Mouse (Mus musculus): Measurements from ENCODE around the gene Pld1. TPM values are rescaled to one million over a fixed set of nuclear protein-coding genes. Genes with fewer than 3 reads are reported as not detected.

Gene Pld1
- polyA plus RNA-seq, 1 experiment from 2014 or later: 2.0 TPM

DNA sequence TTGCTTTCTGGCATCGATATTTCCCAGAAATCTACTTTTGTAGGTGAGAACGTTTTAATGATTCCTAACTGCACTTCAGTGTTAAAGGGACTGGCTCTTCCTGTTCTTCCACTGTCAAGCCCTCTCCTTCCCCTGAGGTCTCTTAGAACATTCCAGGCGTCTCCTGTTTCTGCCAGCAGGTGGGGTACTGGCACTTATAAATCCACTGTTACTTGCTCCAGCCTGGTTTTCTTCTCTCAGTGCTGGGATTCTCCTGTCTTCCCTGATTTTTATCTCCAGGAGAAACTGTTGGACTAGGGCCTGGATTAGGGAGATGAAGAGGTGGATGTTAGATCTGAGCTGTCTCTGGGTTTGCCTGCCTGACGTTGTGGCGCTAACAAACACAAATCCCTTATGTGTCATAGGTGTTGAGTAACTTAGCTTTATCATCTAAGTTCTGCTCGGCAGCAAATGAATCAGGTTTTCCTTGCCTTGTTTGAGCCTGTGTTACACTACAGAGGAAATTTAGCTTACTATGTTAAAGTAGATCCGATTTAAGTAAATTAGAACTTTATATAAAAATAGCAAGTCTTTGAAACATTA is 44.0 kb downstream of the Pld1 start:
- H3K36me3 ChIP-seq (ENCODE audit: control insufficient read depth, insufficient read depth, low read length): no peaks in the 10 kb centered on the region
- DNase-seq (ENCODE audit: low spot score): peak; percentile 83

GRCm38 (mm10) chr3:27983274-27983673 is 44.8 kb downstream of the Pld1 start:
- no peak for DNase-seq (ENCODE audit: low spot score)
- no peak overlapping the region for H3K9ac ChIP-seq (ENCODE audit: low read length)
- no peaks in the 10 kb centered on the region for H3K27me3 ChIP-seq (replicated peaks; ENCODE audit: control insufficient read depth, insufficient read depth, low read length)
- peaks cover 8% of the 10 kb centered on the region for H3K4me1 ChIP-seq (ENCODE audit: control insufficient read depth, insufficient read depth, low read length)
- no peaks in the 10 kb centered on the region for H3K36me3 ChIP-seq (ENCODE audit: control insufficient read depth, insufficient read depth, low read length)
- no peaks in the 10 kb centered on the region for H3K9me3 ChIP-seq (replicated peaks; ENCODE audit: control insufficient read depth, low read length)
- no peak for ATAC-seq
- H3K4me3 ChIP-seq (ENCODE audit: low read depth, low read length): no peak overlapping the region
- H3K27ac ChIP-seq (ENCODE audit: low read depth, low read length): peak overlapping the region; percentile 44; the same call in 1 of the 2 replicates
- WGBS: 73% methylated on average over 2 of the region's 2 CpGs
- H3K4me2 ChIP-seq (ENCODE audit: low read length): no peak overlapping the region; the same call in 1 of the 2 replicates

More for the DNA sequence above, 44.0 kb downstream of the Pld1 start:
- Histone ChIP-seq H3K9me3 (replicated peaks; ENCODE audit: control insufficient read depth, low read length) (no peaks in the 10 kb centered on the region), H3K4me3 (ENCODE audit: low read depth, low read length) (no peak overlapping the region), H3K27ac (ENCODE audit: low read depth, low read length) (no peak overlapping the region), H3K9ac (ENCODE audit: low read length) (no peak overlapping the region), H3K27me3 (replicated peaks; ENCODE audit: control insufficient read depth, insufficient read depth, low read length) (no peaks in the 10 kb centered on the region), H3K4me2 (ENCODE audit: low read length) (no peak overlapping the region), H3K4me1 (ENCODE audit: control insufficient read depth, insufficient read depth, low read length) (peaks cover 4% of the 10 kb centered on the region)
- 45% methylated on average over 7 of the region's 7 CpGs for WGBS
- ATAC-seq: peak; percentile 65

- Histone ChIP-seq H3K9ac (ENCODE audit: low read length) (peak overlapping the region; percentile 0; the same call in 1 of the 2 replicates), H3K36me3 (ENCODE audit: control insufficient read depth, insufficient read depth, low read length) (no peaks in the 10 kb centered on the region), H3K4me1 (ENCODE audit: control insufficient read depth, insufficient read depth, low read length) (peaks cover 8% of the 10 kb centered on the region), H3K9me3 (replicated peaks; ENCODE audit: control insufficient read depth, low read length) (no peaks in the 10 kb centered on the region), H3K4me3 (ENCODE audit: low read depth, low read length) (peak overlapping the region; percentile 15), H3K27me3 (replicated peaks; ENCODE audit: control insufficient read depth, insufficient read depth, low read length) (no peaks in the 10 kb centered on the region), H3K27ac (ENCODE audit: low read depth, low read length) (peak overlapping the region; percentile 48; the same call in 1 of the 2 replicates), H3K4me2 (ENCODE audit: low read length) (peak overlapping the region; percentile 45)
- DNase-seq (ENCODE audit: low spot score) (peak; percentile 96), ATAC-seq (peak; percentile 96)
- 5% methylated on average over 14 of the region's 14 CpGs for WGBS
Observed at GRCm38 (mm10) chr3:27983935-27984577, 45.6 kb downstream of the Pld1 start.

DNA sequence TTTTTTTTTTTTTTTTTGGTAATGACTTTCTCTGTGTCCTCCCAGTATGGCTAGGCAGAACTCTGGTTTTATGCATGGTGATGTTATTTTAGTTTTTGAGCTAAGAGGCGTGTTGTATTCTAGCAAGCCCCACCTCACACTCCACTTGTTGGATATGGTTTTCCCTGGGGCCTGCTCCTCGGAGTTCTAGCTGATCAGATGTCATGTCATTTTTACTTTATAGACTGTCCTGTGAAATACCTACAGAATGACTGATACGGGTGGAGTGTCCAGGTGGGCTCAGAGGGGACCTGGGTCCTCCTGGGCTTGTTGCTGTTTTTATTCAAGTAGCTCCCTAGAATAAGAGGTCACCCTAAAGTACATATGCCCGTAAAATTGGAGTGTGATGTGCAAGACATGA is 46.1 kb downstream of the Pld1 start:
- DNase-seq (ENCODE audit: low spot score): no peak
- peak overlapping the region; percentile 48; the same call in 1 of the 2 replicates for H3K27ac ChIP-seq (ENCODE audit: low read depth, low read length)

GRCm38 (mm10) chr3:27985344-27985743 is 46.8 kb downstream of the Pld1 start:
- ATAC-seq (no peak), DNase-seq (ENCODE audit: low spot score) (no peak)
- Histone ChIP-seq H3K36me3 (ENCODE audit: control insufficient read depth, insufficient read depth, low read length) (no peaks in the 10 kb centered on the region), H3K4me1 (ENCODE audit: control insufficient read depth, insufficient read depth, low read length) (peaks cover 8% of the 10 kb centered on the region), H3K9me3 (replicated peaks; ENCODE audit: control insufficient read depth, low read length) (no peaks in the 10 kb centered on the region), H3K4me3 (ENCODE audit: low read depth, low read length) (no peak overlapping the region), H3K27ac (ENCODE audit: low read depth, low read length) (no peak overlapping the region), H3K4me2 (ENCODE audit: low read length) (peak overlapping the region; percentile 45; the same call in 1 of the 2 replicates), H3K27me3 (replicated peaks; ENCODE audit: control insufficient read depth, insufficient read depth, low read length) (no peaks in the 10 kb centered on the region), H3K9ac (ENCODE audit: low read length) (no peak overlapping the region)
- 97% methylated on average over 5 of the region's 5 CpGs for WGBS

More for the DNA sequence above, 46.1 kb downstream of the Pld1 start:
- H3K27me3 ChIP-seq (replicated peaks; ENCODE audit: control insufficient read depth, insufficient read depth, low read length): no peaks in the 10 kb centered on the region
- no peaks in the 10 kb centered on the region for H3K9me3 ChIP-seq (replicated peaks; ENCODE audit: control insufficient read depth, low read length)
- H3K4me3 ChIP-seq (ENCODE audit: low read depth, low read length): peak overlapping the region; percentile 15
- 34% methylated on average over 4 of the region's 4 CpGs for WGBS
- H3K36me3 ChIP-seq (ENCODE audit: control insufficient read depth, insufficient read depth, low read length): no peaks in the 10 kb centered on the region
- H3K9ac ChIP-seq (ENCODE audit: low read length): peak overlapping the region; percentile 2; the same call in 1 of the 2 replicates
- peaks cover 8% of the 10 kb centered on the region for H3K4me1 ChIP-seq (ENCODE audit: control insufficient read depth, insufficient read depth, low read length)
- no peak for ATAC-seq
- H3K4me2 ChIP-seq (ENCODE audit: low read length): peak overlapping the region; percentile 45

DNA sequence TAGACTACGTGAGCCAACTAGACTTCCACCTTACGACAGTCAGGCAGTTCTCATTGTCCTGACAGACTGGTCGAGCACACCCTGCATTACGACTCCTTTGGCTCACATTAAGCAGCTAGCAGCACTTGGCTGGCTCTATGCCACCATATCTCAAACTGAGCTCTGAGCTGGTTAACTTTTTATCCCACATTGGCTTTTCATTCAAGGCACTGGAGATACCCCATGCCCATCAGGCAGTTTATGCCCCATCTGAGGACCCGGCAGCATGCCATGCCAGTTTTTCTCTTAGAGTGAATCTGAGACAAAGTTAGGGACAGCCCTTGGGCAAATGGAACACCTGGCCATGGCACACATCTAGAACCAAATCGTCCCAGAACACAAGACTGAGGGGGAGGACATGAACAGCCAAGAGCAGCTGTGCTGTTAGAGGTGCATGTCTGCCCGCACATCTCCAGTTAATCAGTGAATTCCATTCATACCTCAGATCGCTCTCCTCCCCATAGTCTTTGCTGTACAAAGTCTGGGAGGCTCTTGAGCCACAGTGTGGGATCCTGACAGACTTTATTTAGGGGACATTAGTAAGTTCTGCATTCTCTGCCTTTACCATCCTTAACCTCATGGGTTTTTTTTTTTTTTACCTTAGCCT is 49.5 kb downstream of the Pld1 start:
- Histone ChIP-seq H3K9ac (ENCODE audit: low read length) (no peak overlapping the region), H3K4me1 (ENCODE audit: control insufficient read depth, insufficient read depth, low read length) (peaks cover 8% of the 10 kb centered on the region), H3K4me3 (ENCODE audit: low read depth, low read length) (no peak overlapping the region), H3K27ac (ENCODE audit: low read depth, low read length) (no peak overlapping the region), H3K4me2 (ENCODE audit: low read length) (no peak overlapping the region), H3K27me3 (replicated peaks; ENCODE audit: control insufficient read depth, insufficient read depth, low read length) (no peaks in the 10 kb centered on the region), H3K36me3 (ENCODE audit: control insufficient read depth, insufficient read depth, low read length) (no peaks in the 10 kb centered on the region), H3K9me3 (replicated peaks; ENCODE audit: control insufficient read depth, low read length) (no peaks in the 10 kb centered on the region)
- 53% methylated on average over 8 of the region's 8 CpGs for WGBS
- peak; percentile 46 for DNase-seq (ENCODE audit: low spot score)
- no peak for ATAC-seq

- ATAC-seq (no peak), DNase-seq (ENCODE audit: low spot score) (no peak)
- no peak overlapping the region for H3K27ac ChIP-seq (ENCODE audit: low read depth, low read length)
- no peak overlapping the region for H3K4me3 ChIP-seq (ENCODE audit: low read depth, low read length)
- no peaks in the 10 kb centered on the region for H3K9me3 ChIP-seq (replicated peaks; ENCODE audit: control insufficient read depth, low read length)
- no peak overlapping the region for H3K4me2 ChIP-seq (ENCODE audit: low read length)
- no peaks in the 10 kb centered on the region for H3K27me3 ChIP-seq (replicated peaks; ENCODE audit: control insufficient read depth, insufficient read depth, low read length)
- peaks cover 4% of the 10 kb centered on the region for H3K4me1 ChIP-seq (ENCODE audit: control insufficient read depth, insufficient read depth, low read length)
- no peak overlapping the region for H3K9ac ChIP-seq (ENCODE audit: low read length)
- H3K36me3 ChIP-seq (ENCODE audit: control insufficient read depth, insufficient read depth, low read length): no peaks in the 10 kb centered on the region
- 94% methylated on average over 2 of the region's 2 CpGs for WGBS
Observed at GRCm38 (mm10) chr3:27991100-27991703, 52.7 kb downstream of the Pld1 start.

DNA sequence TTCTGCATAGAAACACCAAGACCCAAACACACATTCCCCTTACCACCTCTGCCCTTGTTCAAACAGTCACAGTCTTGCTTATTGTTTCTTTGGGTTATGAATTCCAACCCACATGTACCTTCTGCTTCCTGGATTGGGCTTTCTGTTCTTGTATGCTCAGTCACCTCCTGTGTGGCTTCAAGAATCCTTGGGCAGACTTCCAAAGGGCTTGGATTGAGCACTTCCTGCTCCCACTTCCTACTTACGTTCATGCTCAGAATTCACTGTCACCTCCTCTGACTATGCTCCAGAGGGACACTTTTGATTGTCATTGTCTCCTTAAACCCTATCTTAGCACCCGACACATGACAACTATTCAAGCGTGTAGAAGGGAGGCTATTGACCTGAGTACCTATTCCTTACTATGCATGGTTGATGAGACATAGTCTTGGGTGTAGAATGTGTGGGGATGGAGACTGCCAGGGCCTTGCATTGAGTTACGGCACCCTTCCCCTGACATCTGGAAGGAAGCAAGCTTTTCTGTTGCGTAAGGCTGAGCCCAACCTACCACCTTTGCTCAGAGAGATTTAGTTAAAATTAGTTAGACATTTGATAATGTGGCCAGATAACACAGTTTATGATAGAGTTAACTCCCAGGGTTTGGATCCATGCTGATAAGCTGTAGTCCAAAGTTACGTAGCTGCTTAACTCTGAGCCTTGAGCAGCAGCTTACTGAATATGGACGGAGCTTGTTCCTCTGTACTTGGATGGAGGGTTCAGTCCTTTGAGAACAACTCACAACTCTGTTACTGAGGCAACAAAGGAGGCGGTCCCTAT is 55.9 kb downstream of the Pld1 start:
- Histone ChIP-seq H3K27me3 (replicated peaks; ENCODE audit: control insufficient read depth, insufficient read depth, low read length) (no peaks in the 10 kb centered on the region), H3K4me3 (ENCODE audit: low read depth, low read length) (no peak overlapping the region), H3K27ac (ENCODE audit: low read depth, low read length) (no peak overlapping the region), H3K36me3 (ENCODE audit: control insufficient read depth, insufficient read depth, low read length) (no peaks in the 10 kb centered on the region), H3K9ac (ENCODE audit: low read length) (no peak overlapping the region), H3K4me2 (ENCODE audit: low read length) (no peak overlapping the region), H3K4me1 (ENCODE audit: control insufficient read depth, insufficient read depth, low read length) (no peaks in the 10 kb centered on the region), H3K9me3 (replicated peaks; ENCODE audit: control insufficient read depth, low read length) (no peaks in the 10 kb centered on the region; the same call in 1 of the 2 replicates)
- DNase-seq (ENCODE audit: low spot score) (no peak), ATAC-seq (no peak)
- 88% methylated on average over 8 of the region's 8 CpGs for WGBS
